Mouse (Mus musculus) urinary bladder, adult 18-20 months (tissue): ENCODE measurements around the gene Chmp2b.

Source experiments
- DNase-seq, 2 experiments: peaks; one replicate each; pipeline ENCODE4 v3.0.0; 2022; ENCODE audit warnings: low spot score in 2 of 2, mixed read lengths in 2 of 2

The Chmp2b gene

DNA sequence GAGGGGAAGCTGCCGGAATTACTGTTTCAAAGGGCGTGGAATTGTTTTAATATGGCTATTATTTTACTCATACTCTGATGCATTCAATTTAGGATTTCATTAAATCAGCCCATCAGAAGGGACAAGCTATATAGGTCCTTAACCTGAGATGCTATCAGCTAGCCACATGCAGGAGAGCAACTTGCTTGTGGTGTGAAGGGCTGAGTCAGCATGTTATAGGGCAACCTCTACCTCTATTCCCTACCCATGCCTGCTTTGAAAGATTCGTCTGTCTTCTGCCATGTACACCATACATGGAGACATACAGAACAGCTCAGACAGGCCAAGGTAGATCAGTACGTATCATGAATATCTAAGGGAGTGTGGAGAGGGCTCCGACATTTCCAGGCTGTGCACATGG, 35.8 kb downstream of the Chmp2b start:
- DNase-seq: no peak

DNA sequence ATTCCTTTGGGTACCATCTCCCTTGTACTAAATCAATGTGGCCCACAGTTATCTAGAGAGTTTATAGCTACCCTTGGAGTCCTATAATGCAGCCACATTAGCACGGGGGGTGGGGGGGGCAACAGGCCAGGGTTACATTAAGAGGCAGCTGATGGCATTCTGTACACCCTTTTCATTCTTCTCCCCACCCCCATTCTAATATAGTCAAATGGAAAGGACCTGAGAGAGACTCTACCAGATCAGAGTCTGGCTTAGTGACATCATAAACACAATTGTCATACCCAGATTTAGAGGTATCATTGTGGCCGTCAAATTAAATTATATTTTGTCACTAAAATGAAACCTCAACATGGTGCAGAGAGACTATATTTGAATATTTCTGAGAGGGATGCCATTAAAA, 36.5 kb downstream of the Chmp2b start:
- DNase-seq: no peak

DNA sequence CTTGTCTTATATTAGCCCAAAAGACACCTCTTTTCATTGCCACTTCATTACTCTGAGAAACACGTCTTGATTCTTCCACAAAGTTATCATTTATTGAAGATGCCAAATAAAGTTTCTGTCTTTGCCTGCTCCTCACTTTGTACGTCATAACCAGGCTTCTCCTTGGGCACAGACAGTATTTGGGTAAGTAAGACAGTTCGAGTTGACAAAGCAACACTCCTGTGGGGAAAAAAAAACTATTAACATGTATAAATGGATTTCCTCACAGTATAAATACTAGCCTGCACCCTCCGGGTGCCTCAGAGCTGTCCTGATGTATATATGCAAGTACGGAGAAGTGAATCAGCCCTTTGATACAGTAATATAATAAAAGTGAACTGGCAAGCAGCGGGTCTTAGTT, 42.3 kb downstream of the Chmp2b start, which contains the start of gene Pou1f1:
Gene Pou1f1 (plus strand): TSS at position 301 of the 400 bp plus-strand sequence.
- DNase-seq: no peak

DNA sequence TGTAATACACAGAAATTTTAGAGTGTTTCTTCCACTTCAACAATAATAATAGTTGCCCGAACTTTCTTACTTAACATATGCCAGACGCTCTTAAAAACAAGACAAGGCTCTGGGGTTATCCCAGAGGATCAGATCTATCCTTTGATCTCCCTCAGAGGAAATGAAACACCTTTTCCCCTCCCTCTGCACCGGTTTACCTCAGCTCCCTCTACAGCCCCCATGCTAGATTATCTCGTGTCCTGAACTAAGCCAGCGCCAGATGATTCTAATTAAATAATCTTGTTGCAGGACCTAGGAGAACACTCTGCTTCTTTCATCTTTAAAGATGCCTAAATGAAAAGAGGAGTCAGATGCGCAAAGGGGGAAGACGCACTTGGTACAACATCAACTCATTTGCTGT, 48.3 kb downstream of the Chmp2b start:
- no peak for DNase-seq

DNA sequence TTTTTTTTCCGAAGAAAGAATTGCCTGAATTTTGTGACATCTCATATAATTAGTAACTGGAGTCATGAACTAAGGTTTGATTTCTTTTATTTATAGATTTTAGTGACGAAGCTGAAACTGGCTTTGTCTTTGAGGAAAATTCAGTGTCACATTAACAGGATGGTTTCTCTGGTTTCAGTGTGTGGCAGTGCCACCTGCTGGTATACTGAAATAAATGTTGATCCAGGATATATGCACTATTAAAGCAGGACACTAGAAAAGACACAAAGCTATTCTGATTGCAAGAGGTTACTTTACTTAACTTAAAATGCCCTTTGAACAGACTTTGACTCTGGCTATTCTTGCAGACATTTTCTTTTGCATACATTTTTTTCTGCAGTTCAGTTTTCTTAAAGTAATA, 65.5 kb downstream of the Chmp2b start:
- DNase-seq: no peak

DNA sequence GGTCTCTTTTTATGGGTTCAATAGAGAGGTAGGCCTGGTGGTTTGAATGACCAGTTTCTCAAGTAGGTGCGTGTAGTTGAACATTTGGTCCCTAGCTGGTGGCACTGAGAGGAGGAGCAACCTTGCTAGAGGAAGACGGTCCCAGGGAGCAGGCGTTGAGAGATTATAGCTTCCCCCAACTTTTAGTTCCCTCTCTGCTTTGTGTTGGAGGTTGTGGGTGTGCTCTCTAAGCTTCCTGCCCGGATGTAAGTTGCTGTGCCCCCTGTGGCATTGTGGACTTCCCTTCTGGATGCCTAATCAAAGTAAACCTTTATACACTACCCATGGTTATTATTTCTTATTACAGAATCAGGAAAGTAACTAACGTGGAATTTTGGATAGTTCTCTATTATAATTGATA, 66.5 kb downstream of the Chmp2b start:
- DNase-seq: no peak
